Mouse (Mus musculus) spleen, postnatal 4 days (tissue): ENCODE data around the gene Klhdc4.

Source experiments
- DNase-seq, 2 experiments: peaks; one replicate each; pipeline ENCODE4 v3.0.0; 2022; ENCODE audit warnings: low spot score in 2 of 2

The Klhdc4 gene

GRCm38 (mm10) chr8:121809524-121810155 lies 19.7 kb downstream of the Klhdc4 start:
- no peak for DNase-seq

DNA sequence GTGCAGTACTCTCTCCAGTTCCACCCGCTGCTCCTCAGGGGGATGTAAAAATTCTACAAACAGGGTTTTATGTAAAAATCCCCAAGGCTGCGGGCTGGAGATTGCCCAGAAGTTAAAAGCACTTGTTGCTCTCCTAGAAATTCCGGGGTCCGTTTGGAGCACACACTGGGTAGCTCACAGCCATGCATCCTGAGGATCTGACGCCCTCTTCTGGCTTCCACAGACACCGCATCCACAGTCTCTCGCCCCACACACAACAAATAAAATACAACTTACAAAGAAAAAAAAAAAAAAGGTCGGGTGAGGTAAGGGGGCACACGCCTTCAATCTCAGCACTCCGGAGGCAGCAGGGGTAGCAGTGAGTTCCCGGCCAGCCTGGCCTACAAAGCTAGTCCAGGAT lies 21.3 kb downstream of the Klhdc4 start:
- DNase-seq: no peak

DNA sequence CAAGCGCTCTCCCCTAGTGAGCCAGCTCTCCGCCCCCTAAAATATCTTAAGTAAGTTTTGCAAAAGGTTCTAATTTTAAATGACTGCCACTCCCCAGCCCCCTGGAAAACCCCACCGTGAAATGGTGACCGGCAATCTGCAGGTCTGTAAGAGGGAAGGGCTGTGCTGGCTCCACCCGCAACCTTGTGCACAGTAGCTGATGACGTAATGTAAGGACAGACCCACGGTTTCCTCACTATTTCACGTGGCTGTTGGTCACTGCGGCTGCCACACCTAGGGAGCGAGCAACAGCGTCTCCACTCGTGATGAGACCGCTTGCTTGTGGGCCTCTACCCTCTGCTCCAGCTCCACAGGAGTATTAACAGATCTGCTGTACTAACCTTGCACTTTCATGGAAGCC lies 23.2 kb downstream of the Klhdc4 start:
- DNase-seq: no peak

DNA sequence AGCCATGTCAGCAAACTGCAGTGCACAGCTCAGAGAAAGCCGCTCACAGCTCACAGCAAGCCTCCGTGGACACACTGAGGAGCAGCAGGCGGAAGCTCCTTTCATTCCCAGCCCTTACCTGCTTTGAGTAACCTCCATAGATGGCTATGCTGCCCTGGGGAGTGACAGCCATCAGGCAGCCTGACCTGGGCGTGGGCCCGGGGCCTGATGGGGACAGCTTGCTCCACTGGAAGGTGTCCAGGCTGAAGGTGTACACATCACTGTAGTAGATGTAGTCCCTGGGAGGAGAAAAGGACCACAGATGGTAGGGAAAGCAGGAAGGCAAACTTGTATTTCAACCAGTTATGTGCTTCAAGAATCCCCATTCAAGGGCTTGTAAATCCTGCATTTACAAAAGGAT lies 24.5 kb downstream of the Klhdc4 start:
- no peak for DNase-seq

GRCm38 (mm10) chr8:121798401-121798800 lies 31.0 kb downstream of the Klhdc4 start:
- DNase-seq: no peak

DNA sequence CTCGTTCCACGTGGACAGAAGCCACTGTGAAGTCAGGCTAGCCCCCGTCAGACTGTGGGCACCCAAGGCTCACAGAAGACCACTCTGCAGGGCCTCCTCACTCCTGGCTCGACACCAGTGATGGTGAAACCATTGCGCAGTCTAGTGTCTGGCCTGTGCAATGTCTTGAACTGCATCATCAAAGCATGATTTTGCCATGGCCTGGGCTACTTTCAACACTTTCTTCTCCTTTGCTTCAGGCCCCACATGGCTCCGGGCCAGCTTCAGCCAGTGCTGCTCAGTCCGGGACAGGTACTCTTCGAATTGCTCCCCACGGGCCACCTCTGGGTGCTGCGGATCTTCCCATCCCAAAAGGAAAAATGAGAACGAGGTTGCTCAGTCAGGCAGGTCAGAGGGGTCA lies 33.0 kb downstream of the Klhdc4 start:
- DNase-seq: peak; percentile 34 to 71

- DNase-seq: no peak
Observed at GRCm38 (mm10) chr8:121795461-121795860, 33.9 kb downstream of the Klhdc4 start.

DNA sequence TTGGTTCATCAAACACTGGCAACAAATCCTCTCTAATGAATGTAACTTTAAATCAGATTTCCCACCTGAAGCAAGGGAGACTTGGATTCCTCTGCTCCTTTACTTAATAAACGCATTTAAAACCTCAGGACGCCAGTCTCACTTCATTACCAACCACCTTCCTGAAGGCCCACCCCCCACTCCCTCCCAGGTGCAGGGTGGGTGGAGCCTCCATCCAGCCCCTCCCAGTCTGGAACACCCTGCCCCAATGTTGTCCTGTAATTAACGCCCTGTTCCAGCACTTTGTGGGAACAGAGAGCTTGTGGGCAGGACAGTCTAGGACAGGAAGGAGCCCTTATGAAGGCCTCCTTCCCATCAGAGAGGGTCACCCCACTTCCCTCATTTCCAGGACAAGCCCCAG lies 35.2 kb downstream of the Klhdc4 start:
- DNase-seq: no peak

GRCm38 (mm10) chr8:121792627-121793026 lies 36.7 kb downstream of the Klhdc4 start:
- no peak for DNase-seq

DNA sequence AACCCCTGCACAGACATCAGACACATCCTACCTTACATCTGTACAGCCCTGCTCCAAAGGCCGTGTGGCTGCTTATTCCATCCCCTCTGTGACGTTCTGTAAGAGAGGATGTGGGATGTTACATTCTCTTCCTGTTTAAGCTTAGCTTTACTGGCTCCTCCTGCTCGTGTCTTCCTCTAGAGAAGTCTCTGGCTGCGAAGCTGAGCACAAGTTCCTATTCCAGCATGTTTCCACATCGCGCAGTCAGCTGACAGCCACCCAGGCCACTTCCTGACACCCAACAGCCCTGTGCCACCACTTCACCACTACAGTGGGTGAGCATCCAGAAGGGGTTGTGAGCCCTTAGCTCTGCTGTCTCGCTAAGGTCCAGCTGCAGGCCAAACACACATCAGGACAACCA lies 37.2 kb downstream of the Klhdc4 start:
- DNase-seq: peak in 1 of 2 experiments; percentile 32

- peak in 1 of 2 experiments; percentile 21 for DNase-seq
Observed at GRCm38 (mm10) chr8:121788786-121789185, 40.6 kb downstream of the Klhdc4 start.

DNA sequence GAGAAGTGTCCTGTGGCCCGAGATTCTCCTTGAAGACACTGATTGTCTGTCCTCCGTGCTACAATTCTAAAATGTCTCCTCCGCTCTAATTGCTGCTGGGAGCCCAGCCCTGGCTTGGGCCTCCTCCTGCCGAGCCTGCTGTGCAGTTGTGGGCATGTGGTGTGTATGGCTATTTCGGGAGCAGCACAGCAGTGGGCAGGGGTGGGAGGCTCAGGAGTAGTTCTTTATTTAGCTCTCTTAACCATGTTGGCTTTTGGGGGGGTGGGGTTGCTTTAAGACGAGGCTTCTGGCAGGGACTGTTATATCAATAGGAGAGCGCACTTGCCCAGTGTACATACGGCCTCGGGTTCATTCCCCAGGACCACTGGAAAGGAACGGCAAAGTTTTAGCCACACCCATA lies 42.8 kb downstream of the Klhdc4 start:
- no peak for DNase-seq

- no peak for DNase-seq
Observed at GRCm38 (mm10) chr8:121782493-121782892, 46.9 kb downstream of the Klhdc4 start.

GRCm38 (mm10) chr8:121773876-121774275 lies 55.5 kb downstream of the Klhdc4 start:
- no peak for DNase-seq

DNA sequence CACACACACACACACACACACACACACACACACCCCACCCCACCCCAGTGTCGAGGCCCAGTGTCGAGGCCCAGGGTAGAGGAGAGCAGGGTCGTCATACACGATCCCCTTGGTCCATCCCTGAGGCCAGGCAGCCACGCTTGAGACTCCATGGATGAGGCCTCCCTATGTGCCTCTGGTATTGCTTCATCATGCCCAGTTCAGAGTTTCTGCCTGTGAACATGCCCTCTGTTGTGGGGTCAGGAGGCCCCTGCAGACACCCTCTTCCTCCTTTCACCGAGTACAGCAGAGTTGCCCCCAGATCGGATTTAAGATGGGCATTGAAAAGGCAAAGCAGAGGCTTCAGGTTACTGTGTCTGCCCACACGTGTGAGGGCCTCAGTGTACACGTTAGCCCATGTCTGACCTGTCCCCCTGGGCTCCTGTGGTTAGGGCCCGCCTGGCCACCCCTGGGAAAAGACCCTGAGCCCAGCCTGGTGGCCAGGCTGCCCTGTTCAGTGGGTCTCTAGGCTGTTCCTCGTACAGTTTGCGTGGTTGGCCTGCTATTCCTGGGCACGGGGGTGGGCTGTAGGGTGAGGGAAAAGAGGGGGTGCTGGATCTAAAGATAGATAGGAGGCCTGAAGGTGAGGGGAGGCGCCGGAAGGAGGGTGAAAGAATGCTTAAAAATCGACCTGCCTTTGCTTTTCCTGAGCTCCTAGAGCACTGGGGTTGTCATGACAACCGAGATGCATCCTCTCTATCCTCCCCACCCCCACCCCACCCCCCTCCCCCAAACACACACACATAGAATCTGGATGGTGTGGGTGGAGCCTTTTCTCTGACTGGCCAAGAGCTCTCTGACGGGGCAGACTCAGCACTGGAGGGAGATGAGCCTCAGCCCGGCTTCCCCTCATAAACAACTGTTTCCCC lies 58.3 kb downstream of the Klhdc4 start:
- DNase-seq: no peak

GRCm38 (mm10) chr8:121769621-121770020 lies 59.7 kb downstream of the Klhdc4 start:
- no peak for DNase-seq

- DNase-seq: no peak
Observed at GRCm38 (mm10) chr8:121769095-121769494, 60.3 kb downstream of the Klhdc4 start.

GRCm38 (mm10) chr8:121765594-121766138 lies 63.7 kb downstream of the Klhdc4 start:
- DNase-seq: no peak

DNA sequence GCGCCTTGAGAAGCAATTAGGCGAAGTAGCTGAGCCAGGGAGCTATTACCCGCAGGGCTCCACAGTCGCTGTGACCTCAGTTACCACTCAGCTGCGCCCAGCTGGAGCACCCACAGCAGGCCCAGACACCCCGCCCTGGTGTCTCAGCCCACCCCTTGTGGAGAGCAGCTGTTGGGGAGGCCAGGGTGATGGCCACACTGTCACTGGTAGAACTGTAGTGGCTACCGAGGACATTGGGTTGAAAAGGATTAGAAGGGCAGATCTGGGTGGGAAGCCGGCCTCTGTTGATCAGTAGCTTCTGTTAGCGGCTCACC lies 65.7 kb downstream of the Klhdc4 start:
- no peak for DNase-seq

GRCm38 (mm10) chr8:121762999-121763699 lies 66.2 kb downstream of the Klhdc4 start:
- no peak for DNase-seq

DNA sequence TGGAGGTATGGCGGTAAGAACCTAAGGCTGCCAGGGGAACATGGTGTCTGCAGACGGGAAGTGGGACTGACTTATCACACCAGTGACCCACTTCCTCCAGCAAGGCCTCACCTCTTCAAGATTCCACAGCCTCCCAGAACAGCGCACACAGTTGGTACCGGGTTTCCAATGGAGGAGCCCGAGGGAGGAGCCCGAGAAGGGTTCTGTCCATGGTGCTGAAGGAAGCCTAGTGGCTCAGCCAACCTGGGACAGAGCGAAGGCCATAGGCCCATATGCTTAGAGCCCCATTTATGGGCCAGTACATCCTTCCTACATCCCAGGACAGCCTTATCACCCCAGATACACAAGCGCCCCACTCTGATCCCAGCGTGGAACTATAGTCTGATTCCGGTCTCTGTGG lies 67.9 kb downstream of the Klhdc4 start:
- DNase-seq: no peak

DNA sequence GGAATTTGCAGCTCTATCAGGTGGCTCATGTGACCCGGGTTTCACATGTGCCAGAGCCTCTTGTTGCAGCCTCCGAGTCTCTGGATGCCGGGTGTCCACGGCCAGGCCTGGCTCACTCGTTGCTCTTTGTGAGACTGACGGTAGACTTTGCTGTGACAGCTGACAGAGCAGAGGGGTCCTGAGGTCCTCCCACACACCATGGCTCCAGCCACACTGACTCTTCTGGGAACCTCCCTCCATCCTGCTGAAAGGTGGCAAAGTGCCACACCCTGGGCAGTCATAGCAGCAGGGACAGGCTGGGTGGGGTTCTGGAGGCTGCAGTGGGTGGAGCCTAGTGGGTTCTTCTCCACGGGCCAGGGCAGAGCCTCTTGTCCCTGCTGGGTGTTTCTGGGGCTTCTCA lies 68.9 kb downstream of the Klhdc4 start:
- no peak for DNase-seq
